Mouse (Mus musculus) C2C12 (cell line): Measurements from ENCODE around the gene Ccn6.

Source experiments
- CEBPB ChIP-seq: IDR thresholded peaks from one replicate; pipeline ENCODE4 v1.6.1; 2011; ENCODE audit warnings: low read depth, mild to moderate bottlenecking, control low read depth, moderate library complexity
- CTCF ChIP-seq: IDR thresholded peaks from one replicate; pipeline ENCODE4 v1.5.1; 2011; ENCODE audit not compliant: control insufficient read depth, insufficient read depth, insufficient read length
- MYOG ChIP-seq: IDR thresholded peaks from one replicate; pipeline ENCODE4 v1.6.1; 2011; ENCODE audit not compliant: control insufficient read depth, insufficient read length; ENCODE audit errors: extremely low read depth

DNA sequence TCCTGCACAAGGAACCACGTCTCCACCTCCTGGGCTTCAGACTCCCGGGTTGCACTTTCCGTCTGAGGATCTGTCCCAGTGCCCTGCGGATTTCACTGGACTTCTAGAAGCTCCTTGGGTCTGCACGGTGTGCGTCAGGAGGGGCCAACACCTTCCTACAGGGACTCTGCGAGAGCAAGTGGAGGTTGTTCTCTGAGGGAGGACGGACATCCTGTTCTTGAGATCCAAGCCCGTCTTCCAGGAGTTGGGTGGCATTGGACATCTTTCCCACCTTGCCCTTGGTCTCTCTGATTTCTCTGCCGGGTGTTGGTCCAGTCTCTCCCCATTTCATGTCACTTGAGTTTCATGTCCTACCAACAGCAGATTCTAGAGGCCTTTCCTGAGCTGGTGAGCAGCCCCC lies at the start of gene Ccn6:
- no peak for TF ChIP-seq CTCF
- TF ChIP-seq MYOG: no peak
- TF ChIP-seq CEBPB: no peak
